Mouse (Mus musculus) mouse embryonic stem cell (cell line): ENCODE measurements around the gene Gsta3.
"Not testable (repeated sequence)": the region's sequence is repeated elsewhere in the genome, so short reads cannot be mapped to it uniquely, and the experiment has no call there.

Experiments used
- in situ Hi-C, 2 experiments: fragments of 300-500 bp; cut with MboI; formaldehyde crosslinking; loops; 1 replicate in 1 of 2; 3 replicates in 1 of 2; pipeline ENCODE4 v1.14.3; 2019 to 2020; ENCODE audit warnings: low sequenced_read_pairs in 2 of 2, low pct_unique_long_range_greater_than_20kb in 1 of 2, mixed read lengths in 1 of 2; ENCODE audit not compliant: unreplicated experiment in 1 of 2

Gsta3 gene

DNA sequence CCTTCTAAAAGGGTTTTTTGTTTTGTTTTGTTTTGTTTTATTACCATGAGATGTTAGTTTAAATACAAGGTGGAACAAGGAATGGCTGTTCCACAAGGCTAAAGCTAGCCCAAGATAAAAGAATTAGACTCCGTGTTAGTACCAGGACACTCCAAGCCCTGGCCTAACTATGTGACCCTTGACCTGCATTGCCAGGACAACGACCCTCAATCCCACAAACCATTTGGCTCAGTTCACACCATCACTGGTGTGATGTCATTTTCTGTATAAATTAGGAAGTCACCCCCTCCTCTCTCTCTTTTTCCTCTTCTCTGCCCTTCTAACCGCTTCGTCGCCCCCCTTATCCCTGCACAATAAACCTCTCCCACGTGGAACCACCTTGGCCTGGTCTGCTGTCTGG, 11.3 kb downstream of the Gsta3 start:
- in situ Hi-C loops: no loop called here

GRCm38 (mm10) chr1:21252566-21253302, 12.3 kb downstream of the Gsta3 start:
- in situ Hi-C loops: no loop called here

- in situ Hi-C loops: no loop called here
Measured at GRCm38 (mm10) chr1:21253303-21253650, 12.9 kb downstream of the Gsta3 start.

GRCm38 (mm10) chr1:21253856-21254255, 13.5 kb downstream of the Gsta3 start:
- in situ Hi-C loops: no loop called here

DNA sequence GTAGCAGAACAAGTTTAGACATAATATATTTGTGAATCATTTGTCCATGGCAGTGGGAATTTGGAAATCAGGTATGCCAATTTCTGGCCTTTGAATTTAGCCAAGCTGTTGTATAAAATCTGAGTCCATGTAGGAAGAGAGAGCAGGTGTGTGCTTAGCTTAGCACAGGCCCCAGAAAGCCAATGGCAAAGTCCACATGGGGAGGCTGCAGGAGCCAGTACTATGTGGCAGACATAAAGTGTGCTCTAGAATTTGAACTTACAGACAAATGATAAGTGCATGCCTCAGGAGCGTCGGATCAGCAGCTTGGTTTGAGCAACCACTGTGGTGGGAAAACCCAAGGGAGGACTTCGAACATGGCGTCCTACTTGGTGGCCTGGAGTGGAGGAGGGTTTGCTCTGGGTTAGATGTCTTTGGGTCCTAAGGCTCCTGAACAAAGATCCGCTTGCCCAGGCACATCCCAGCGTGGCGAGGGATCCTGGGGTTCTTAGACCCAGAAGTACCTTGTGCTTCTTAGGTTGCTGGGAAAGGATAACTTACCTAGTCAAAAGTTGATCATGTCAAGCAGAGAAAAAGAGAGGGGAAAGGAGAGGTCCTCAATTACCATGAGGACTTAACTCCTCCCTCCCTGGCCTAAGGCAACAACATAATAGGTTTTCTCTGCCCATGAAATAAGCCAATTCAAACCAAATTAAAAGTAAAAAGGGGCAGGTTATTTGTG, 15.4 kb downstream of the Gsta3 start:
- in situ Hi-C loops: no loop called here

DNA sequence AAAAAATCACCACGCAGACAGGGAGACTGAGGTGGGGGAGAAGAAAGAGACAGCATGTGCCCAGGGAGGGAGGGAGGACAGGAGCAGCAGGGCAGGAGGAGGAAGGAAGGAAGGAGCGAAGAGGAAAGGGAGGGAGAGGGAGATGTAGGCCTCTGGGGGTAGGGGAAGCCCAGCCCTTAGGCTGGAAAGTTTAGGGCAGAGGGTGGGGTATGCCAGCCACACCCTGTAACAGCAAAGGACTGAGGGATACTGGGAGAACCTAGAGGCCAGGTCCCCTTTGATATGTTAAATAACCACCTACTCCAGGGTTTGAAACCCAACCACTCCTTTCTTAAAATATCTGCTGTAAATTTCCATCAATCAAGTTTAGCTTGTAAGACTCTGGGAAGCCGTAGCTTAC, 16.0 kb downstream of the Gsta3 start:
- in situ Hi-C loops: no loop called here

- in situ Hi-C loops: no loop called here
Measured at GRCm38 (mm10) chr1:21256871-21257270, 16.5 kb downstream of the Gsta3 start.

DNA sequence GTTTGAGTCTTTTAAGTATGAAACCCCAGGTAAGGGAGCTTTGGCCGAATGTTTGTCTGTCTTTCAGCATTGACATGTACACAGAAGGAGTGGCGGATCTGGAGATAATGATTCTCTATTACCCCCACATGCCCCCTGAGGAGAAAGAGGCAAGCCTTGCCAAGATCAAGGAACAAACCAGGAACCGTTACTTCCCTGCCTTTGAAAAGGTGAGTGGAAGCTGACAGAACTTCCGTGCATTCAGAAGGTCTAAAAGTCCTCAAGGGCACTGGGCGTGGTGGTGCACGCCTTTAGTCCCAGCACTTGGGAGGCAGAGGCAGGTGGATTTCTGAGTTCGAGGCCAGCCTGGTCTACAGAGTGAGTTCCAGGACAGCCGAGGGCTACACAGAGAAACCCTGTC, 19.6 kb downstream of the Gsta3 start:
- in situ Hi-C loops: loop anchor here (5.0 kb wide), 2 partner anchors 33 to 43 kb away; partner anchors contain the start of gene Tmem14a (in 1 of the 2)

- in situ Hi-C loops: loop anchor here (5.0 kb wide), 2 partner anchors 35 to 45 kb away; partner anchors contain the start of gene Tmem14a (in 1 of the 2)
Measured at GRCm38 (mm10) chr1:21262401-21262800, 22.0 kb downstream of the Gsta3 start.

- in situ Hi-C loops: loop anchor here (5.0 kb wide), 2 partner anchors 37 to 47 kb away; partner anchors contain the start of gene Tmem14a (in 1 of the 2)
Measured at GRCm38 (mm10) chr1:21263986-21264385, 23.6 kb downstream of the Gsta3 start.

DNA sequence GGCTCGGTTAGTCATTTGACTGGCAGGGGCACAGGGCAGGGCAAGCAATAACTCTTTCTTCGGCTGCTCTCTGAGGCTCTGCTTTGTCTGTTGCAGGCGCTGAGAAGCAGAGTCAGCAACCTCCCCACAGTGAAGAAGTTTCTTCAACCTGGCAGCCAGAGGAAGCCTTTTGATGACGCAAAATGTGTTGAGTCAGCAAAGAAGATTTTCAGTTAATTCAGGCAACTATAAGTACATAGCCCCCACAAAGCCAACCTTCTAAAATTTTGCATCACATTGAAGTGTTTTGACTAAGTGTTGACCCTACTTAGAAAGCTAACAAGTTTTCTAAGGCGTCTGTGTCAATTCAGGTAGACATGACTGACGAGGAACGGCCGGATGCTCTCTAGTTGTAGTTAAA, 24.4 kb downstream of the Gsta3 start:
- in situ Hi-C loops: loop anchor here (5.0 kb wide), 2 partner anchors 37 to 47 kb away; partner anchors contain the start of gene Tmem14a (in 1 of the 2)

DNA sequence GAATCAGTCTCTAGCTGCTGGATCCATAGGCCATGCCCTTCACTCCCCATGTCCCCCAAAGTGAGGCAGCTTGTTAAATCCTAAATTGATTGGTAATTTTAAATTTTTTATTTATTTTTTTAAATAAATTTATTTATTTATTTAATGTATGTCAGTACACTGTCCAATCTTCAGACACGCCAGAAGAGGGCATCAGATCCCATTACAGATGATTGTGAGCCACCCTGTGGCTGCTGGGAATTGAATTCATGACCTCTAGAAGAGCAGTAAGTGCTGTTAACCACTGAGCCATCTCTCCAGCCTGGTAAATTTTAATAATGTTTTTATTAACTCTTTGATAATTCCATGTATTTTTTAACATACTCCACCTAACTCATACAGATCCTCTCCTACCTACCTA, 26.4 kb downstream of the Gsta3 start:
- in situ Hi-C loops: no loop called here

DNA sequence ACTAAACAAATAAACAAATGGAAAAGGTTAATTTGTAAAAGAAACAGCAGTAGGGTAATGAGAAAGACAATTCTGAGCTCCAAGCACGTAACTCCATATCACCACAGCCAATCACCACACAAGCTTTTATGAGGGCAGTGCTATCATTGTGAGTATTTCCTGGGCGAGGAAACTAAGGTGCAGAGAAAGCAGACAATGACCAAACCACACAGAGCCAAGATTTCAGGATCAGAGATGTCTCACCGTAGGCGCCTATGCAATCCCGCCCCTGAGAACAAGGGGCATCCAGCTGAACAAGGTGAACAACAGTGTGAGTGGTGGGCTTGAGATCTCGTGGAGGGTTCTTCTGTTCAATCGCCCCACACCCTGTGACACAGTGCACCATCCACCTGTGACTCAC, 27.1 kb downstream of the Gsta3 start:
- in situ Hi-C loops: not testable (repeated sequence)

DNA sequence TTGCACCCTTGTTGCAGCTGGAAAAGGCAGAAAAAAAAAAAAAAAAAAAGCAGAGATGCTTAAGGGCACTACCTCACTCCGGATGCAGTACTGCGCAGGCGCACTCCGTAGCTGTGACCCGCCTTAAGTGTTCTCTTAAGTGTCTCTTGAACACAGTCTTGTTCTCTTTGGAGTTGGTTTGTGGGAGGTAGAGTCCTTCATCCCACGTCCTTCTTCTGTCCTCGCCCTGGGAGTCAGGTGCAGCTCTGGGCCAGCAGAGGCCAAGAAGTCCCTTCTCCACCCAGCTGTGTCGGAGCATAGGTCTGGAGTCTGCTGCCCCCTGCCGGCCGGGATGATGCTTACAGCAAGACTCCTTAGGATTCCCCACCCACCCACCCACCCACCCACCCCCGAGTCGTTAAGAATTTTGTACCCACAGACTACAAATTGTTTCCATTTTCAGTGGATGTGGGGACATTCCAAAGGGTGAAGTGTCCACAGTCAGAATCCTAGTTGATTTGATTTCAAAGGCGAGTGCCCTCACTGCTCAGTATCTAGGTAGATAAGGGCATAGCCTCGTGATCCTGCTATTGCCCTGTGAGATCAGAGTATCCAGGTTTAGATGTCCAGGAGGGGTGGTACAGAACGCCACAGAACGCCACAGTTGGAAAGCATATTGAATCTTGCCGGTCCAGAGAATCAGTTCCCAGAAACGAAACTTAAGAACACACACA, 31.1 kb downstream of the Gsta3 start:
- in situ Hi-C loops: no loop called here

DNA sequence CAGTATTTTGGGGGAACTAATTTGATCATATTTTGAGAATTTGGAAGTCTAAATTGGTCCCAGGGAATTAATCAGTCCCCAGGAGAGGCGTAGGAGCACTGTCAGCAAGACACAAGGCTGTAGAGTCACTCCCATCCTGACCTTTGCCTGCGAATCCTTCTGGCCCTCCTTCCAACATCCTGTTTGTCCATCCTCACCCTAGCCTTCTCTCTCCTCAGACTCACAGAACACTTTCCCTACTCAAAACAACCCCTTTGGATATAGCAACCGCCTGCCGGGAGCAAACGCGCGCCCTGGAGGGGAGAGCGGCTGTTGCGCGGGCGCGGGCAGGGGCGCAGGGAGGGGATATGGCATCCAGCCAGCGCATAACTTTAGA, 31.7 kb downstream of the Gsta3 start:
- in situ Hi-C loops: no loop called here

GRCm38 (mm10) chr1:21273091-21273490, 32.7 kb downstream of the Gsta3 start:
- in situ Hi-C loops: no loop called here

DNA sequence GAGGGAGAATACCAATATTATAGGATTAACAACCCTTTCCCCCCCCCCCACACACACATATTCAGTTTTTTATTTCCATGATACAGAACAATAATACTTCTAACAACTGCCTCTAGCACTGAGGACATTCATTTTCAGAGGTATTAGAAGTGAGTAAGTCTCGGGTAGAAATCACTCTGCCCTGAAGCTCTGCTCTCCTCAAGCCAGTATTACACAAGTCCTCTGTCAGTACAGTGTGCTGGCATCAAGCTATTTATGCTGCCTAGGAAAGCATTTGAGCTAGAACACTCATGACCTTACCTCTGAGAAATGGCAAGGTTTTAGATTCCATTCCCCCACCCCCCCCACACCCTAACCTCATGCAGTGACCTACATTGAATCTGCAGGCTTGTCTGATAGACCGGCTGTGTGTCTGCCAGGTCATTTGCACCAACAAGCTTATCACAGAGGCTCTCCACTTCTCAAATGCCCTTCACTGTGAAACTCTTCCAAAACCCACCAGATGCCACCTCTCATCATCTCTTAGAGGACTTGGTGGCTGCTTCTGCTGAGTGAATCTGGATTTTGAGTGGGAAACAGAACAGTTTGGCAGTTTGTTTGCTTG, 34.1 kb downstream of the Gsta3 start:
- in situ Hi-C loops: no loop called here

GRCm38 (mm10) chr1:21275366-21275765, 35.0 kb downstream of the Gsta3 start:
- in situ Hi-C loops: not testable (repeated sequence)

DNA sequence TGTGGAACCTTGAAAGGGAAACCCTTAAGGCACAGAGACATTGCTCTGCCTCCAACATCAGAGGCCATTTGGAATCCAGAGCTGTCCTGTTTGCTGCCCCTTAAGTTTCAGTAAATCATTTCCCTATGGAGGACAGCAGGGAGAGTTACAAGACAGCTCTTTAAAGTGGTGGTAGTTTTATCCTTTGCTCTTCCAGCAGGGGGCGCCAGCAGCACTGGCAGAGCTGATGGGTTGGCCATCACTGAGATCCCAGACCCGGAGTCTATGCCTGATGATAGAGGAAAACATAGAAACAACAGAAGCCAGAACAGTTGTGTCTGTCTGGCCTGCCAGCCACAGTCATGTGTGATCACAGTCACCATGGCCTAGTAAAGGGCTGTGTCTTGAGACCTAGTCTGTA, 35.8 kb downstream of the Gsta3 start:
- in situ Hi-C loops: not testable (repeated sequence)
